Mouse (Mus musculus) hindbrain, embryonic 13.5 days (tissue): Measurements from ENCODE around the gene Krtap19-4. TPM values are rescaled to one million over a fixed set of nuclear protein-coding genes. Genes with fewer than 3 reads are reported as not detected.

Experiments
- ATAC-seq: fragments of 200-750 bp; cut with Nextera tagmentation; 2 replicates; pipeline ENCODE4 v1.8.0; 2017; ENCODE audit warnings: moderate TSS enrichment; ENCODE audit not compliant: low FRiP score
- H3K27ac ChIP-seq: fragments of 300-500 bp; sonication (generic); 2 replicates; pipeline ENCODE4 v1.5.1; 2015; ENCODE audit warnings: inconsistent platforms, mild to moderate bottlenecking, moderate library complexity
- H3K27me3 ChIP-seq: fragments of 300-500 bp; sonication (generic); 2 replicates; pipeline ENCODE4 v1.6.1; 2015; ENCODE audit warnings: mild to moderate bottlenecking, inconsistent platforms
- H3K36me3 ChIP-seq: fragments of 300-500 bp; sonication (generic); 2 replicates; pipeline ENCODE4 v1.6.1; 2015; ENCODE audit warnings: mild to moderate bottlenecking, inconsistent platforms
- H3K4me1 ChIP-seq: fragments of 300-500 bp; sonication (generic); replicated peaks from 2 replicates; pipeline ENCODE4 v1.6.1; 2015; ENCODE audit warnings: inconsistent platforms
- H3K4me2 ChIP-seq: fragments of 300-500 bp; sonication (generic); 2 replicates; pipeline ENCODE4 v1.6.1; 2015; ENCODE audit warnings: inconsistent platforms, mild to moderate bottlenecking, moderate library complexity
- H3K4me3 ChIP-seq: fragments of 300-500 bp; sonication (generic); 2 replicates; pipeline ENCODE4 v1.5.1; 2015; ENCODE audit warnings: mild to moderate bottlenecking, inconsistent platforms
- H3K9ac ChIP-seq: fragments of 300-500 bp; sonication (generic); 2 replicates; pipeline ENCODE4 v1.6.1; 2015; ENCODE audit warnings: mild to moderate bottlenecking, inconsistent platforms
- H3K9me3 ChIP-seq: fragments of 300-500 bp; sonication (generic); 2 replicates; pipeline ENCODE4 v1.6.1; 2016; ENCODE audit warnings: inconsistent platforms
- WGBS: fragments of 180-500 bp; shearing (Covaris S2); methylation state at CpG from one replicate; pipeline ENCODE4 v1.1.7; 2015; 5-methylcytosine and 5-hydroxymethylcytosine counted together
- polyA plus RNA-seq: library from polyadenylated mRNA; unstranded; fragments of >200 nt; fragmentation: Nextera tagmentation; extraction: Ambion mirVana; gene quantifications from 2 replicates; pipeline ENCODE4 v1.2.1, GENCODE M21; 2015

Gene Krtap19-4
- polyA plus RNA-seq, result not detected in 2 replicates

GRCm38 (mm10) chr16:88884989-88885388 lies at the start of gene Krtap19-4:
Gene Krtap19-4, minus strand, starts transcription at chr16:88885089.
- no peak for ATAC-seq
- Histone ChIP-seq H3K9ac (no peak within 1 kb of the TSS), H3K4me1 (no peaks in the 10 kb centered on the region), H3K4me3 (no peak within 1 kb of the TSS), H3K27ac (no peak within 1 kb of the TSS), H3K9me3 (no peaks in the 10 kb centered on the region), H3K27me3 (no peaks in the 10 kb centered on the region), H3K4me2 (no peak within 1 kb of the TSS), H3K36me3 (no peaks in the 10 kb centered on the region)
- 97% methylated on average over 5 of the region's 5 CpGs for WGBS

- Histone ChIP-seq H3K4me3 (no peak within 1 kb of the TSS), H3K27ac (no peak within 1 kb of the TSS), H3K4me1 (no peaks in the 10 kb centered on the region), H3K27me3 (no peaks in the 10 kb centered on the region), H3K36me3 (no peaks in the 10 kb centered on the region), H3K4me2 (no peak within 1 kb of the TSS), H3K9me3 (no peaks in the 10 kb centered on the region), H3K9ac (no peak within 1 kb of the TSS)
- 96% methylated on average over 3 of the region's 3 CpGs for WGBS
- ATAC-seq, result no peak
These were observed 47.3 kb upstream of the Krtap19-4 start, which contains the start of gene Krtap19-9b for GRCm38 (mm10) chr16:88932165-88932564. Gene Krtap19-9b, minus strand, starts transcription at chr16:88932265.

- 92% methylated on average over 6 of the region's 6 CpGs for WGBS
- H3K4me3 ChIP-seq, result no peak within 1 kb of the TSS
These were observed 11.5 kb upstream of the Krtap19-4 start, which contains the start of gene Krtap19-5 for GRCm38 (mm10) chr16:88896357-88896756. Gene Krtap19-5, minus strand, starts transcription at chr16:88896457.

GRCm38 (mm10) chr16:88886870-88887269 lies 2.0 kb upstream of the Krtap19-4 start:
- Histone ChIP-seq H3K9me3 (no peaks in the 10 kb centered on the region), H3K27me3 (no peaks in the 10 kb centered on the region), H3K27ac (no peak overlapping the region), H3K36me3 (no peaks in the 10 kb centered on the region), H3K4me3 (no peak overlapping the region), H3K4me2 (no peak overlapping the region), H3K9ac (no peak overlapping the region), H3K4me1 (no peaks in the 10 kb centered on the region)
- no peak for ATAC-seq
- WGBS, result 95% methylated on average over 6 of the region's 6 CpGs

More at GRCm38 (mm10) chr16:88896357-88896756, 11.5 kb upstream of the Krtap19-4 start, which contains the start of gene Krtap19-5:
- Histone ChIP-seq H3K36me3 (no peaks in the 10 kb centered on the region), H3K9me3 (no peaks in the 10 kb centered on the region), H3K27ac (no peak within 1 kb of the TSS), H3K4me2 (no peak within 1 kb of the TSS), H3K27me3 (no peaks in the 10 kb centered on the region), H3K4me1 (no peaks in the 10 kb centered on the region), H3K9ac (no peak within 1 kb of the TSS)
- ATAC-seq, result no peak

- no peaks in the 10 kb centered on the region for H3K4me1 ChIP-seq
- H3K27ac ChIP-seq, result no peak within 1 kb of the TSS
- WGBS, result 81% methylated on average over 2 of the region's 2 CpGs
- no peaks in the 10 kb centered on the region for H3K27me3 ChIP-seq
- no peaks in the 10 kb centered on the region for H3K36me3 ChIP-seq
- no peak within 1 kb of the TSS for H3K4me2 ChIP-seq
- no peak within 1 kb of the TSS for H3K9ac ChIP-seq
- ATAC-seq, result no peak
- no peaks in the 10 kb centered on the region for H3K9me3 ChIP-seq
- H3K4me3 ChIP-seq, result no peak within 1 kb of the TSS
These were observed 7.0 kb downstream of the Krtap19-4 start, which contains the start of gene Krtap19-3 for GRCm38 (mm10) chr16:88877938-88878337. Gene Krtap19-3, minus strand, starts transcription at chr16:88878038.

- Histone ChIP-seq H3K36me3 (no peaks in the 10 kb centered on the region), H3K4me3 (no peak within 1 kb of the TSS)
- WGBS, result 91% methylated on average over 3 of the region's 3 CpGs
These were observed 10.7 kb downstream of the Krtap19-4 start, which contains the start of gene Krtap19-2 for GRCm38 (mm10) chr16:88874169-88874568. Gene Krtap19-2, minus strand, starts transcription at chr16:88874269.

GRCm38 (mm10) chr16:88869311-88869710 lies 15.6 kb downstream of the Krtap19-4 start, which contains the start of gene Krtap19-1:
Gene Krtap19-1, minus strand, starts transcription at chr16:88869411.
- no peaks in the 10 kb centered on the region for H3K9me3 ChIP-seq
- no peak for ATAC-seq
- no peaks in the 10 kb centered on the region for H3K36me3 ChIP-seq
- WGBS, result 89% methylated on average over 6 of the region's 6 CpGs
- H3K4me1 ChIP-seq, result no peaks in the 10 kb centered on the region
- H3K27me3 ChIP-seq, result no peaks in the 10 kb centered on the region
- no peak within 1 kb of the TSS for H3K4me2 ChIP-seq
- no peak within 1 kb of the TSS for H3K27ac ChIP-seq
- no peak within 1 kb of the TSS for H3K4me3 ChIP-seq
- H3K9ac ChIP-seq, result no peak within 1 kb of the TSS

More at GRCm38 (mm10) chr16:88874169-88874568, 10.7 kb downstream of the Krtap19-4 start, which contains the start of gene Krtap19-2:
- Histone ChIP-seq H3K27ac (no peak within 1 kb of the TSS), H3K4me2 (no peak within 1 kb of the TSS), H3K27me3 (no peaks in the 10 kb centered on the region), H3K9me3 (no peaks in the 10 kb centered on the region), H3K4me1 (no peaks in the 10 kb centered on the region), H3K9ac (no peak within 1 kb of the TSS)
- ATAC-seq, result no peak

- no peaks in the 10 kb centered on the region for H3K36me3 ChIP-seq
- H3K4me2 ChIP-seq, result no peak overlapping the region
- H3K9me3 ChIP-seq, result no peaks in the 10 kb centered on the region
- H3K27me3 ChIP-seq, result no peaks in the 10 kb centered on the region
- ATAC-seq, result no peak
- H3K27ac ChIP-seq, result no peak overlapping the region
- H3K4me1 ChIP-seq, result no peaks in the 10 kb centered on the region
- 79% methylated on average over 4 of the region's 4 CpGs for WGBS
- H3K4me3 ChIP-seq, result no peak overlapping the region
- no peak overlapping the region for H3K9ac ChIP-seq
These were observed 19.9 kb downstream of the Krtap19-4 start for GRCm38 (mm10) chr16:88864887-88865407.

- H3K4me2 ChIP-seq, result no peak overlapping the region
- no peaks in the 10 kb centered on the region for H3K36me3 ChIP-seq
- no peak overlapping the region for H3K4me3 ChIP-seq
- H3K27me3 ChIP-seq, result no peaks in the 10 kb centered on the region
- no peaks in the 10 kb centered on the region for H3K9me3 ChIP-seq
- ATAC-seq, result no peak
- H3K4me1 ChIP-seq, result no peaks in the 10 kb centered on the region
- 15% methylated on average over 5 of the region's 5 CpGs for WGBS
- no peak overlapping the region for H3K27ac ChIP-seq
- H3K9ac ChIP-seq, result no peak overlapping the region
These were observed 33.4 kb downstream of the Krtap19-4 start for GRCm38 (mm10) chr16:88851450-88851849.

GRCm38 (mm10) chr16:88848558-88848957 lies 36.3 kb downstream of the Krtap19-4 start:
- Histone ChIP-seq H3K9me3 (no peaks in the 10 kb centered on the region), H3K27me3 (no peaks in the 10 kb centered on the region), H3K36me3 (no peaks in the 10 kb centered on the region), H3K4me2 (no peak overlapping the region), H3K9ac (no peak overlapping the region), H3K27ac (no peak overlapping the region), H3K4me3 (no peak overlapping the region), H3K4me1 (no peaks in the 10 kb centered on the region)
- no peak for ATAC-seq
- 89% methylated on average over 4 of the region's 4 CpGs for WGBS

GRCm38 (mm10) chr16:88847363-88847762 lies 37.5 kb downstream of the Krtap19-4 start:
- no peak for ATAC-seq
- Histone ChIP-seq H3K27ac (no peak overlapping the region), H3K4me3 (no peak overlapping the region), H3K9me3 (no peaks in the 10 kb centered on the region), H3K9ac (no peak overlapping the region), H3K4me2 (no peak overlapping the region), H3K27me3 (no peaks in the 10 kb centered on the region), H3K36me3 (no peaks in the 10 kb centered on the region), H3K4me1 (no peaks in the 10 kb centered on the region)
- WGBS, result 100% methylated on average over 1 of the region's 1 CpGs
